Mouse (Mus musculus) spleen, adult 12 weeks (tissue): Measurements from ENCODE around the gene Ginm1.

ENCODE experiments used
- DNase-seq: peaks from one replicate; pipeline ENCODE4 v3.0.0; 2022; ENCODE audit warnings: low spot score

Ginm1 gene

GRCm38 (mm10) chr10:7792751-7793385 lies at the start of gene Ginm1, which contains the start of gene Ppil4:
TSS of gene Ginm1 (minus strand) at chr10:7792824.
TSS of gene Ppil4 (plus strand) at chr10:7792891.
- DNase-seq, result peak; percentile 88

- DNase-seq, result peak; percentile 5
Observed at GRCm38 (mm10) chr10:7841571-7842080, 49.0 kb upstream of the Ginm1 start.

GRCm38 (mm10) chr10:7840785-7841184 lies 48.2 kb upstream of the Ginm1 start:
- DNase-seq, result no peak

GRCm38 (mm10) chr10:7840353-7840733 lies 47.7 kb upstream of the Ginm1 start:
- DNase-seq, result no peak

GRCm38 (mm10) chr10:7839551-7840352 lies 47.1 kb upstream of the Ginm1 start:
- DNase-seq, result peak; percentile 53

- DNase-seq, result no peak
Observed at GRCm38 (mm10) chr10:7838874-7839421, 46.3 kb upstream of the Ginm1 start.

GRCm38 (mm10) chr10:7838036-7838435 lies 45.4 kb upstream of the Ginm1 start:
- DNase-seq, result no peak

- no peak for DNase-seq
Observed at GRCm38 (mm10) chr10:7837446-7837845, 44.8 kb upstream of the Ginm1 start.

GRCm38 (mm10) chr10:7836902-7837301 lies 44.3 kb upstream of the Ginm1 start:
- no peak for DNase-seq

- DNase-seq, result peak; percentile 14
Observed at GRCm38 (mm10) chr10:7834671-7835225, 42.1 kb upstream of the Ginm1 start.

- peak; percentile 4 for DNase-seq
Observed at GRCm38 (mm10) chr10:7833377-7834165, 40.9 kb upstream of the Ginm1 start.

GRCm38 (mm10) chr10:7832171-7832676 lies 39.6 kb upstream of the Ginm1 start, which contains the start of gene Zc3h12d:
TSS of gene Zc3h12d (plus strand) at chr10:7832470.
- peak; percentile 39 for DNase-seq

- DNase-seq, result no peak
Observed at GRCm38 (mm10) chr10:7826106-7826505, 33.5 kb upstream of the Ginm1 start.

- no peak for DNase-seq
Observed at GRCm38 (mm10) chr10:7825281-7825665, 32.6 kb upstream of the Ginm1 start.

GRCm38 (mm10) chr10:7824663-7825280 lies 32.1 kb upstream of the Ginm1 start:
- no peak for DNase-seq

GRCm38 (mm10) chr10:7821981-7822380 lies 29.4 kb upstream of the Ginm1 start:
- DNase-seq, result no peak

- DNase-seq, result no peak
Observed at GRCm38 (mm10) chr10:7820171-7820570, 27.5 kb upstream of the Ginm1 start.

- DNase-seq, result no peak
Observed at GRCm38 (mm10) chr10:7819603-7820002, 27.0 kb upstream of the Ginm1 start.

GRCm38 (mm10) chr10:7819156-7819555 lies 26.5 kb upstream of the Ginm1 start:
- no peak for DNase-seq

- DNase-seq, result no peak
Observed at GRCm38 (mm10) chr10:7818676-7819075, 26.1 kb upstream of the Ginm1 start.

GRCm38 (mm10) chr10:7816476-7816875 lies 23.9 kb upstream of the Ginm1 start:
- no peak for DNase-seq
